ENCODE assay signal across 9 mouse cellular contexts in genomic region chr13:99055609-99056321, GRCm38 (mm10).
DNase-seq lines count a peak whose midpoint lies in the region; ATAC-seq and TF ChIP-seq lines count a peak whose summit lies in the region.
"Had no signal": no experiment of that assay in that cellular context is flagged by ENCODE, and none has a peak within 500 bp of the region (broad histone marks: within the 10 kb centered on the region; RNA-seq: fewer than 3 reads in every experiment).

No protein-coding gene starts in this region.

- WGBS in lung, embryonic 15.5 days, result 38% methylated on average over 11 of the region's 11 CpGs
- 37% methylated on average over 11 of the region's 11 CpGs for WGBS in lung, adult 2 months
- WGBS in hindbrain, embryonic 16.5 days, result 41% methylated on average over 11 of the region's 11 CpGs

- no peaks in the 10 kb centered on the region for H3K36me3 ChIP-seq in lung, embryonic 15.5 days
- H3K36me3 ChIP-seq in hindbrain, embryonic 16.5 days (ENCODE audit: control insufficient read depth, insufficient read depth, low read length), result no peaks in the 10 kb centered on the region

- DNase-seq in cerebellum, postnatal 10 days, result peak; percentile 31 to 40
- DNase-seq in cerebellum, postnatal 25 days, result no peak
- DNase-seq in lung, adult 2 months, result no peak
- peak; percentile 41 for DNase-seq in right cerebral cortex, postnatal 14 days
- no peak for DNase-seq in layer of hippocampus, postnatal 36 days

- no peak overlapping the region for H3K9ac ChIP-seq in lung, embryonic 15.5 days
- no peak overlapping the region for H3K9ac ChIP-seq in hindbrain, embryonic 16.5 days (ENCODE audit: low read depth, low read length)

- H3K4me3 ChIP-seq in lung, embryonic 15.5 days, result no peak overlapping the region
- H3K4me3 ChIP-seq in lung, adult 2 months (replicated peaks; ENCODE audit: extremely low read depth, low read depth, low read length), result no peak overlapping the region
- H3K4me3 ChIP-seq in hindbrain, embryonic 16.5 days (ENCODE audit: low read length), result no peak overlapping the region
- H3K4me3 ChIP-seq: megakaryocyte, embryonic 14.5 days had no signal

- H3K27me3 ChIP-seq in lung, embryonic 15.5 days, result no peaks in the 10 kb centered on the region
- no peaks in the 10 kb centered on the region; the same call in 1 of the 2 replicates for H3K27me3 ChIP-seq in hindbrain, embryonic 16.5 days (replicated peaks; ENCODE audit: control insufficient read depth, insufficient read depth, low read length)

- peak overlapping the region; percentile 32; the same call in 1 of the 2 replicates for H3K27ac ChIP-seq in lung, embryonic 15.5 days
- no peak overlapping the region for H3K27ac ChIP-seq in hindbrain, embryonic 16.5 days (ENCODE audit: low read depth, low read length)

- H3K4me1 ChIP-seq in lung, embryonic 15.5 days, result peaks cover 6% of the 10 kb centered on the region; the same call in 1 of the 2 replicates
- no peaks in the 10 kb centered on the region; the same call in 1 of the 2 replicates for H3K4me1 ChIP-seq in lung, adult 2 months (ENCODE audit: control insufficient read depth, insufficient read depth, low read length)
- H3K4me1 ChIP-seq in hindbrain, embryonic 16.5 days (ENCODE audit: control insufficient read depth, insufficient read depth, low read depth, low read length), result peaks cover 5% of the 10 kb centered on the region
- H3K4me1 ChIP-seq: megakaryocyte, embryonic 14.5 days had no signal

- no peaks in the 10 kb centered on the region for H3K9me3 ChIP-seq in lung, embryonic 15.5 days
- no peaks in the 10 kb centered on the region for H3K9me3 ChIP-seq in hindbrain, embryonic 16.5 days (ENCODE audit: control insufficient read depth, low read length)

- no peak for ATAC-seq in lung, embryonic 15.5 days (ENCODE audit: borderline replicate concordance, extremely low read depth, low FRiP score, low TSS enrichment)
- ATAC-seq in hindbrain, embryonic 16.5 days, result peak; percentile 40; the same call in 1 of the 2 replicates
- no peak for ATAC-seq in activated CD4-positive, CD25-positive, alpha-beta regulatory T cell, adult 4 months

- H3K4me2 ChIP-seq in lung, embryonic 15.5 days, result no peak overlapping the region
- no peak overlapping the region for H3K4me2 ChIP-seq in hindbrain, embryonic 16.5 days (ENCODE audit: low read length)

- no peak for TF ChIP-seq CTCF in lung, adult 2 months (IDR thresholded peaks at IDR 0.05; ENCODE audit: insufficient read depth, low read length)

- no peak for TF ChIP-seq POLR2A in lung, adult 2 months (IDR thresholded peaks at IDR 0.05; ENCODE audit: borderline replicate concordance, extremely low read depth, low read depth, low read length)

Comparison
In these comparisons a context has a peak if more than half of its experiments do, and no peak if none do; other contexts are left out.
1. DNase-seq: peak in cerebellum, postnatal 10 days (2 of 2) and right cerebral cortex, postnatal 14 days (single experiment); none in cerebellum, postnatal 25 days (0 of 2), lung, adult 2 months (single experiment) and layer of hippocampus, postnatal 36 days (0 of 2).